Mouse (Mus musculus) left cerebral cortex, adult 2 months (tissue): Measurements from ENCODE around the gene Dbx2. TPM values are rescaled to one million over a fixed set of nuclear protein-coding genes. Genes with fewer than 3 reads are reported as not detected.

Experiments
- DNase-seq, 2 experiments: peaks; one replicate each; pipeline ENCODE4 v3.0.0; 2021 to 2022; ENCODE audit warnings: low spot score in 2 of 2, mixed read lengths in 1 of 2; ENCODE audit errors: extremely low spot score in 1 of 2
- H3K27ac ChIP-seq: fragments of 200-600 bp; 2 replicates; pipeline ENCODE4 v1.8.1; 2022
- H3K4me3 ChIP-seq: fragments of 200-600 bp; 2 replicates; pipeline ENCODE4 v1.8.1; 2022
- CTCF ChIP-seq: fragments of 200-600 bp; IDR thresholded peaks from 2 replicates; pipeline ENCODE4 v1.8.1; 2022; ENCODE audit warnings: antibody characterized with exemption, mild to moderate bottlenecking, moderate library complexity
- intact Hi-C: fragments of 180-260 bp; cut with DNase I; formaldehyde crosslinking; loops from one replicate; pipeline ENCODE4 v1.15.1; 2025
- long read RNA-seq, 2 experiments: library from polyadenylated mRNA; stranded (forward); transcript quantifications; one replicate each; pipeline ENCODE4 v2.0.0; 2021; ENCODE audit warnings: borderline mapping rate in 2 of 2
- total RNA-seq, 2 experiments: library from RNA; stranded (reverse); gene quantifications; 2 replicates each; pipeline ENCODE4 v1.2.3; 2021

Dbx2 gene
- total RNA-seq: 10 to 100 TPM; 25.3 to 27.6 TPM
- long read RNA-seq, experiment 1, transcript Dbx2-201 (4 exons, 3,460 nt): major isoform, 20 of 20 reads
- long read RNA-seq, experiment 1, partial matches to known transcripts: 0 of 20 reads
- long read RNA-seq, experiment 1, other reads (novel, unspliced or antisense): 0 of 20 reads
- long read RNA-seq, experiment 2, transcript Dbx2-201 (4 exons, 3,460 nt): major isoform, 14 of 16 reads
- long read RNA-seq, experiment 2, partial matches to known transcripts: 0 of 16 reads
- long read RNA-seq, experiment 2, other reads (novel, unspliced or antisense): 2 of 16 reads

DNA sequence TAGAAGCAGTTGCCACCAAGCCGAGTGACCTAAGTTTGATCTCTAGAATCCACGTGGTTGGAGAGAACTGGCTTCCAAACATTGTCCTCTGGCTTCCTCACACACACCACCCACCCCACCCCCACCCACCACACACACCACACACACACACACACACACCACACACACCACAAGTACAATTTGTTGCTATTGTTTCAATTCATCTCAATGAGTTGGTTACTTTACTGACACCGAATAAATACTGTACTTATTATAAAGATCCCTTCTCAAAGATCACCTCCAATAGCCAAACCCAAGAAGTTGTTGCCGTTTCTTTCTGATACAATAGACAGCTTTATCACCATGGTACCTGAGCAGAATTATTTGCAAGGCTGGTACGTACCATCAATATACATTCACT, at the start of gene Dbx2:
Gene Dbx2 (minus strand): TSS at position 101 of the 400 bp plus-strand sequence.
- peak within 1 kb of the TSS; percentile 70; the same call in 1 of the 2 replicates for H3K27ac ChIP-seq
- H3K4me3 ChIP-seq: peak within 1 kb of the TSS; percentile 44
- TF ChIP-seq CTCF: no peak
- intact Hi-C loops: no loop called here
- no peak for DNase-seq

DNA sequence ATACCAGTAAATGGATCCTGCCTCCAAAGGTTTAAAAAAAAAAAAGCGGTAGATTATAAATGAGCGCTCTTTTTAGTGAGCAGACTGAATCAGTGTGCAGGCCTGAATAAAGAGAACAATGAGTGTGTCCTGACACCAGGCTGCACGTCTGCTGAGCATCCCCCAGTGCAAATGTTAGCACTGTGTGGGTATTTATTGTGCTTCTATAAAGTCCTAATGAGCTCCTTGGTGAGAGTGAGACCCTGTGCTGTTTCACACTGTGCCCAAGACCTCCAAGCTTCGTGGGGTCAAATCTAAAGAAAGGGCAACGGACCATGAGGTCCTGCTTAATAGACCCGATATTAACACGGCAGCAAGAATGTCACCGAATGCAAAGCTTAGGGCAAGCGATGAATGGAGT, 46.4 kb upstream of the Dbx2 start:
- Histone ChIP-seq H3K27ac (no peak overlapping the region), H3K4me3 (no peak overlapping the region)
- no peak for TF ChIP-seq CTCF
- no peak for DNase-seq
- intact Hi-C loops: no loop called here

DNA sequence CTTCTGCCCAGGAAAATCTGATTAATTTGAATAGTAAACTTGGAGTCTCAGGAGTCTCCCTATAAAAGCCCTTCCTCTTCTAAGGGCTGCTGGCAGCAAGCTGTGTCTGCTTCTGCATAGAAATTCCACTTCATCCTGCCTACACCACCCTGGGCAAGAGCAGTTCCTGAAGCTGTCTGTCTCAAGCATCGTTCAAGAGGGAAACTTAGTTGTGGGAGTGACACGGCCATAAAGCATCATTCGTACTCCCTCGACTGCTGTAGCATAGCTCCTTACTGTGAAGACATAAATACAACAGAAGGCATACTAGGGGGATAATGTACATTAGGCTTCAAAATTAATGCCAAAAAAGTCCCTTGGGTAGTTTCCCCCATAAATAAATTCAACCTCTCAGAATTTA, 45.8 kb upstream of the Dbx2 start:
- TF ChIP-seq CTCF: no peak
- intact Hi-C loops: no loop called here

DNA sequence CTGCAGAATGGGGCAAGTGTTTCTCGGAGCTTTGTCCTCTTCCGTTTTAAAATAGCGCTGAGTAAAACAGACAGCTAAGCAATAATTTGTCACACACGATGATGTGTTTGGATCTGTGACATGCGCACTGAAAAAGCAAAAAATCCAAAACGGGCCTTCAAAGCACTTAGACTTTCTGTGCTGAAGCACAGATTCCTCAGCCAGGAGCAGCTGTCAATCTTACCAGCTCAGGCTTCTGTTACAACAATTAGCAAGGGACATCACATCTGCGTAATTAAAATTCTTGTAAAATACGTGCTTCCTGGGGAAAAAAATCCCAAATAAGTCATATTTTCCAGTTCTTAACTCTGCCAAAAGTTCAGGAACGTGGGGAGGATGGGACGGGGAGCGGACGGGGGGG, 43.6 kb upstream of the Dbx2 start:
- intact Hi-C loops: no loop called here
- H3K27ac ChIP-seq: no peak overlapping the region
- DNase-seq: no peak

More for the DNA sequence above, 45.8 kb upstream of the Dbx2 start:
- Histone ChIP-seq H3K4me3 (no peak overlapping the region), H3K27ac (no peak overlapping the region)
- DNase-seq: no peak

DNA sequence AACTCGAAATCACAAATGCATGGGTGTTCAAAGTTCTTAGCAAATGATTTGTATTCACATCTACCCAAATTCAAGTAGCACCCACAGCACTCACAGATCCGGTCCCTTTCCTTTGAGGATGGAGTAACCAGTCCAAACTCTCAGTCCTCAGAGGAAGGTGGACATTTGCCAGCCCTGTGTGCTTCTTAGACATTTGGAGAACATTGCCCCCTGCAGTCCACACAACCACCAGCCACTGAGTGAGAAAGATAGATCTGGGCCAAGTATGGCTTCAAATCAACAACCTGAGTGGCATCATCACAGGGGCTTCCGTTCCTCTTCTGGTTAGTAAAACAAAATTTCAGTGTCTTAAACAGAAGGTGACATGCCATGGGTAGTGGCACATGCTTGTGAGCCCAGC, 38.0 kb upstream of the Dbx2 start:
- intact Hi-C loops: loop anchor here (1.0 to 2.0 kb wide), 2 partner anchors 41 to 95 kb away; no protein-coding TSS in a partner anchor
- DNase-seq: peak; percentile 23 to 25
- peak; percentile 43 for TF ChIP-seq CTCF
- Histone ChIP-seq H3K27ac (no peak overlapping the region), H3K4me3 (no peak overlapping the region)

More for the DNA sequence above, 43.6 kb upstream of the Dbx2 start:
- H3K4me3 ChIP-seq: no peak overlapping the region
- TF ChIP-seq CTCF: no peak

DNA sequence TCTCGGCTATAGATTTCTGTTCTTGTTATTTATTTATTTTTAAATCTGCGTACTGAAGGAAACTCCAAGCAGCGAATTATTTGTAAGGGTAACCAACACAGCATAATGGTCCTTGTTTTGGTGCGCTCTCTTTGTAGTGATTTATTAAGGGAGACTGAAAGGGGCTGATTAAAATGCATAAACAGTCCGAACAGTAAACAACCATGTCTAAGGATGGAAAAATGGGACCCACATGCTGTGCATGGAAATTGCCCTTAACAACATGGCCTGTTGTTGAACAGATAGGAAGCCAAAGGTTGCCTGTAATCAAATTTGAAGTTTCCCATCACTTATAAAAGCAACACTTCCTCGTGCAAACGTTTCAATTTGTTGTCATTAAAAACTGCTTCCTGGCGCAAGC, 35.8 kb upstream of the Dbx2 start:
- H3K4me3 ChIP-seq: no peak overlapping the region
- TF ChIP-seq CTCF: no peak
- no peak for DNase-seq
- peak overlapping the region; percentile 0; the same call in 1 of the 2 replicates for H3K27ac ChIP-seq
- intact Hi-C loops: no loop called here

DNA sequence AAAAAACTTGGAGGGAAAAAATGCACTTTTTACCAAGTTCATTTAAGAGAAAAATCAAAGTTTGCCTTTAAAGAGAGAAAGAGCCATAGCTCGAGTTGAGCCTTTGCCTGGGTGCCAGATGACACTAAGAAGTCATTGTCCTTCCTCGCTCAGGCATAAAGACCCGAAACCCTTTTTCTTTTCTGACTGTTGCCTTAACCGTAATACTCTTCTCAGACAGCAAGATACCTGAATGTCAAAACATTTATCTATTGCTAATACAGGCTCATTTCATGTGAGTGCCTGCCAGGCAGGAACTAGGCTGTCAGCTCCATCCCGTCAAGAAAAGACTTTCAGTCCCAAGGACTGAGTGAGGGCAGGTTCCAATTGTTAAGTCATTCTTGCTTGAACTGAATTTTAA, 35.4 kb upstream of the Dbx2 start:
- intact Hi-C loops: no loop called here
- no peak overlapping the region for H3K4me3 ChIP-seq
- peak overlapping the region; percentile 0; the same call in 1 of the 2 replicates for H3K27ac ChIP-seq
- no peak for TF ChIP-seq CTCF
- no peak for DNase-seq

DNA sequence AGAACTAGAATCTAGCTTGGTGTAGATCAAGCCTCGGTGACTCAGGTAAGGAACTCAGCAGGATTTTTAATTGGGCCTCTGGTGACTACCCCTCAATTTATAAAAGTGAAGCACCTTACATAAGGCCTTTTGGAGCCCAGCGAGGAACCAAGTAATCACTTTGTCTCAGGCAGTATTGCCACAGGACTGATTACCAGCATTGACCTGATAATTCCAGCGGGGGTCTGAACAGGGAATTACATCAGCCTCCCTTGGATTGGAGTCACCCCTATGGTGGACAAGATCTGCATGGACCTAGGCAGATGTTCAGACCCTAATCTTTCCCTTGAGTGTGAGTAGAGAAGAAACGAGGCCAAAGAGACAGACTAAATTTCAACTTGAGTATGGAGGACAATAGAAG, 26.9 kb upstream of the Dbx2 start:
- TF ChIP-seq CTCF: no peak
- intact Hi-C loops: no loop called here
- DNase-seq: no peak
- H3K4me3 ChIP-seq: no peak overlapping the region
- H3K27ac ChIP-seq: no peak overlapping the region

DNA sequence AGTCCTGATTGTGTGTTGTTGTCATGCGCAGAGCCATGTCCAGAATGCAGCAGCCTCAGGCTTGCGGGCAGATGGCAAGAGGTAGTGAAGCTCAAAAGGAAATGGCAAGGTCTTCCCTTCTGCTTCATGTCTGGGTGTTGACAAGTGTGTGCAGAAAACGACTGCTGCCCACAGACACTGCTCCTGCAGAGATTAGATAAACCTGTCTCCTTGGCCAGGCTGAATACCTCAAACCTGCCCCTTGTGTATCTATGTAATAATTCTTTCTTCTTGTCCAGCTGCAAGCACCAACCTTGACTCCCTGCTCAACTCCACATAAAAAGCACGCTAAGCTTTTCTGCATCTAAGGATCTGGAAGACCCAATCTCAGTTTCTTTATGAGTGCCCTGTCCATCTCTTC, 19.9 kb upstream of the Dbx2 start:
- no peak for DNase-seq
- intact Hi-C loops: no loop called here
- no peak for TF ChIP-seq CTCF
- Histone ChIP-seq H3K4me3 (no peak overlapping the region), H3K27ac (no peak overlapping the region)

DNA sequence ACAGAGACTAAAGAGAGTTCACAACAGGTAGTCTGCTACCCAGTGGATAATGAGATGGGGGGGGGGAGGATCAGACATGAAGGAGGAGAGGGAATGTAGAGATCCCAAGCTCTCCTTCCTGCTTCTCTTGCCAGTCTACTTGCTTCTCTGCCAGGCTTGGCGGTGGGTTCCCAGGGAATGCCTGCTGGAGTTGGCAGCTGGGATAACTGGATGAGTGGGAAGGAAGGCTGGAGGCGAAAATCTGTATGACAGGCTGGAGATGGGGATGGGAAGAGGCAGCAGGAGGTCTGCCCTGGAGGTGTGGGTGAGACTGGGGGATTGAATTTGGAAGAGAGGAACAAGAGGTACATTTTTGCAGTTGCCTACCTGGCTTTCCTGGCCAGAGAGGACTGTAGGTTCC, 19.4 kb upstream of the Dbx2 start:
- Histone ChIP-seq H3K27ac (no peak overlapping the region), H3K4me3 (no peak overlapping the region)
- intact Hi-C loops: no loop called here
- no peak for DNase-seq
- TF ChIP-seq CTCF: no peak

DNA sequence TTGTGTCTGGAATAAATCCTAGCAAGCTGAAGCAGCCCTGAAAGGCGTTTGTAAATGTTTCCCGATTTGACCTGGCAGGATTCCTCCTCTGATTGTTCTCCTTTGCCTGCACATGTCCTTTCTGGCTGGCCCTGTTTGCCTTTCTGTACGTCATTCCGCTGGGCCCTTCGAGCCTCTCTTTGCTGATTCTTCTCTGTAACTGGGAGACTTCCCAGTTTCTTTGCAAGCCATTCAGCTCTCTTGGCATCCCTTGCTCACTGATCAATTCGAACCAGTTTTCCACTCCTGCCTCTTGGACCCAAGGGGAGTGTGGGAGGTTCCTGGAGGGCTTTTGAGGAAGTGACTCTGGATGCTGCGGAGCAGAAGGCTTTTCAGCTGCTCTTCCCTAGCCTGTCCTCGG, 11.4 kb upstream of the Dbx2 start:
- TF ChIP-seq CTCF: no peak; the same call in 1 of the 2 replicates
- H3K27ac ChIP-seq: no peak overlapping the region
- no peak overlapping the region for H3K4me3 ChIP-seq
- intact Hi-C loops: no loop called here
- peak; percentile 30 to 56 for DNase-seq

DNA sequence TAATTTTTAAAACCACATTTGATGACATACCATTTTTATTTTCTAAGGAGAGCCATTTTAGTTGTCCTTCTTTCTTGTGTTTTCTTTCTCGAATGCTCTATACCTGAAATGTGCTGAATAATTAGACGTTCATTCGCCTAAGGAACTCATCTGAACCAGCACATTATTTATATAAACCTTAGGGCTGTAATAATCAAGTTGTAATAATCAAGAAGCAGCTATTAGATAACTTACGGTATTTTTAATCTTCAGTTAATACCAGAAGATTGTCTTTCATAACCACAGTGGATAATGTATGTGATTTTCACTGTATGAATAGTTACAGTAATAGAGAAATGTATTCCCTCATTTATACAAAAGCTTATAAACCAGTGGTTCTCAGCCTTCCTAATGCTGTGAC, 9.2 kb upstream of the Dbx2 start:
- no peak overlapping the region for H3K27ac ChIP-seq
- H3K4me3 ChIP-seq: no peak overlapping the region
- DNase-seq: no peak
- TF ChIP-seq CTCF: no peak
- intact Hi-C loops: no loop called here

DNA sequence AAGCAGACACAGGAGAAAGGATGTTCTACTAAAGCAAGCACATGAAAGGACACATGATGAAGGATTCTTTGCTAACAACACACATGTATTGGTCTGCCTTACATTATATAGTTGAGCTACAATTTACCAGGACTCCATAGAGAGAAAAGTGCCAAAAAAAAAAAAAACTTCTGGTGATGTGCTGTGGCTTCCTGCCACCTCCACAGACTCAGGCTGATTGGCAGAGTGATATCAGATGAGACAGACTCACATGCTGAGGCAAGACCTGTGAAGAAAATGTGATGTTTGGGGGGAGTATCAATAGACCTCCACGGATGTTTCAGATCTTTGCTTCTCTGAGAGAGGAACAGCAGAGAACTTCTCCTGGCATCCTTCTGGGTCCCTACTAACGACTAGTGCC, 6.0 kb upstream of the Dbx2 start:
- DNase-seq: no peak
- Histone ChIP-seq H3K4me3 (no peak overlapping the region), H3K27ac (no peak overlapping the region)
- intact Hi-C loops: no loop called here
- no peak for TF ChIP-seq CTCF
